Mouse (Mus musculus): ENCODE data around the gene Foxr1. TPM values are rescaled to one million over a fixed set of nuclear protein-coding genes. Genes with fewer than 3 reads are reported as not detected.
"Not testable (repeated sequence)": the region's sequence is repeated elsewhere in the genome, so short reads cannot be mapped to it uniquely, and the experiment has no call there.

The Foxr1 gene
- polyA plus RNA-seq, 1 experiment, result not detected

- no peaks in the 10 kb centered on the region for H3K4me1 ChIP-seq (ENCODE audit: control insufficient read depth, insufficient read depth, low read length)
- peak; percentile 20 to 60 for DNase-seq
- TF ChIP-seq POLR2A (IDR thresholded peaks at IDR 0.05; ENCODE audit: borderline replicate concordance, insufficient read depth, low read length), result no peak
- no peak for TF ChIP-seq CTCF (IDR thresholded peaks at IDR 0.05; ENCODE audit: borderline replicate concordance, insufficient read depth, low read depth, low read length)
- no peaks in the 10 kb centered on the region for H3K27me3 ChIP-seq (ENCODE audit: control insufficient read depth, insufficient read depth, low read length)
- H3K27ac ChIP-seq (ENCODE audit: insufficient read depth, low read length), result peak within 1 kb of the TSS; percentile 90
- peak within 1 kb of the TSS; percentile 99 for H3K4me3 ChIP-seq (replicated peaks; ENCODE audit: insufficient read depth, low read depth, low read length)
- WGBS, result 59% methylated on average over 14 of the region's 14 CpGs
Measured at GRCm38 (mm10) chr9:44418519-44419385, 22.2 kb downstream of the Foxr1 start, which contains the start of gene Ccdc84. Gene Ccdc84, minus strand, starts transcription at chr9:44418569.

GRCm38 (mm10) chr9:44417892-44418363, 23.0 kb downstream of the Foxr1 start:
- WGBS, result under 1% methylated on average over 38 of the region's 38 CpGs
- Histone ChIP-seq H3K4me1 (ENCODE audit: control insufficient read depth, insufficient read depth, low read length) (no peaks in the 10 kb centered on the region), H3K27me3 (ENCODE audit: control insufficient read depth, insufficient read depth, low read length) (no peaks in the 10 kb centered on the region), H3K27ac (ENCODE audit: insufficient read depth, low read length) (peak overlapping the region; percentile 90), H3K4me3 (replicated peaks; ENCODE audit: insufficient read depth, low read depth, low read length) (peak overlapping the region; percentile 99)
- TF ChIP-seq POLR2A (IDR thresholded peaks at IDR 0.05; ENCODE audit: borderline replicate concordance, insufficient read depth, low read length) (peak; percentile 85), CTCF (IDR thresholded peaks at IDR 0.05; ENCODE audit: borderline replicate concordance, insufficient read depth, low read depth, low read length) (peak; percentile 72)
- DNase-seq, result peak; percentile 93 to 97

- H3K27me3 ChIP-seq (ENCODE audit: control insufficient read depth, insufficient read depth, low read length), result no peaks in the 10 kb centered on the region
- WGBS, result 6% methylated on average over 26 of the region's 26 CpGs
- peak in 1 of 2 experiments; percentile 10 for DNase-seq
- H3K4me1 ChIP-seq (ENCODE audit: control insufficient read depth, insufficient read depth, low read length), result no peaks in the 10 kb centered on the region
- no peak for TF ChIP-seq POLR2A (IDR thresholded peaks at IDR 0.05; ENCODE audit: borderline replicate concordance, insufficient read depth, low read length)
- no peak for TF ChIP-seq CTCF (IDR thresholded peaks at IDR 0.05; ENCODE audit: borderline replicate concordance, insufficient read depth, low read depth, low read length)
- H3K4me3 ChIP-seq (replicated peaks; ENCODE audit: insufficient read depth, low read depth, low read length), result peak overlapping the region; percentile 99
- 0 out of 2 replicates have a peak overlapping the region, but pooled peaks have one; percentile 14 for H3K27ac ChIP-seq (ENCODE audit: insufficient read depth, low read length)
Measured at GRCm38 (mm10) chr9:44417156-44417891, 23.6 kb downstream of the Foxr1 start.

GRCm38 (mm10) chr9:44412781-44413180, 28.2 kb downstream of the Foxr1 start:
- Histone ChIP-seq H3K27ac (ENCODE audit: insufficient read depth, low read length) (no peak overlapping the region), H3K4me1 (ENCODE audit: control insufficient read depth, insufficient read depth, low read length) (no peaks in the 10 kb centered on the region), H3K4me3 (replicated peaks; ENCODE audit: insufficient read depth, low read depth, low read length) (no peak overlapping the region), H3K27me3 (ENCODE audit: control insufficient read depth, insufficient read depth, low read length) (no peaks in the 10 kb centered on the region)
- DNase-seq, result peak in 1 of 2 experiments; percentile 16
- WGBS, result 90% methylated on average over 2 of the region's 2 CpGs
- TF ChIP-seq CTCF (IDR thresholded peaks at IDR 0.05; ENCODE audit: borderline replicate concordance, insufficient read depth, low read depth, low read length), result no peak
- no peak for TF ChIP-seq POLR2A (IDR thresholded peaks at IDR 0.05; ENCODE audit: borderline replicate concordance, insufficient read depth, low read length)

GRCm38 (mm10) chr9:44412306-44412705, 28.6 kb downstream of the Foxr1 start:
- no peak for DNase-seq
- 88% methylated on average over 4 of the region's 4 CpGs for WGBS
- Histone ChIP-seq H3K27me3 (ENCODE audit: control insufficient read depth, insufficient read depth, low read length) (no peaks in the 10 kb centered on the region), H3K4me1 (ENCODE audit: control insufficient read depth, insufficient read depth, low read length) (no peaks in the 10 kb centered on the region), H3K4me3 (replicated peaks; ENCODE audit: insufficient read depth, low read depth, low read length) (no peak overlapping the region), H3K27ac (ENCODE audit: insufficient read depth, low read length) (no peak overlapping the region)
- TF ChIP-seq POLR2A (IDR thresholded peaks at IDR 0.05; ENCODE audit: borderline replicate concordance, insufficient read depth, low read length) (no peak), CTCF (IDR thresholded peaks at IDR 0.05; ENCODE audit: borderline replicate concordance, insufficient read depth, low read depth, low read length) (no peak)

GRCm38 (mm10) chr9:44411601-44412130, 29.3 kb downstream of the Foxr1 start:
- Histone ChIP-seq H3K4me1 (ENCODE audit: control insufficient read depth, insufficient read depth, low read length) (no peaks in the 10 kb centered on the region), H3K4me3 (replicated peaks; ENCODE audit: insufficient read depth, low read depth, low read length) (no peak overlapping the region), H3K27me3 (ENCODE audit: control insufficient read depth, insufficient read depth, low read length) (no peaks in the 10 kb centered on the region), H3K27ac (ENCODE audit: insufficient read depth, low read length) (no peak overlapping the region)
- no peak for TF ChIP-seq CTCF (IDR thresholded peaks at IDR 0.05; ENCODE audit: borderline replicate concordance, insufficient read depth, low read depth, low read length)
- DNase-seq, result no peak
- 81% methylated on average over 1 of the region's 1 CpGs for WGBS

- no peaks in the 10 kb centered on the region for H3K27me3 ChIP-seq (ENCODE audit: control insufficient read depth, insufficient read depth, low read length)
- no peak overlapping the region for H3K4me3 ChIP-seq (replicated peaks; ENCODE audit: insufficient read depth, low read depth, low read length)
- 65% methylated on average over 2 of the region's 2 CpGs for WGBS
- no peak overlapping the region for H3K27ac ChIP-seq (ENCODE audit: insufficient read depth, low read length)
- DNase-seq, result no peak
- TF ChIP-seq CTCF (IDR thresholded peaks at IDR 0.05; ENCODE audit: borderline replicate concordance, insufficient read depth, low read depth, low read length) (no peak), POLR2A (IDR thresholded peaks at IDR 0.05; ENCODE audit: borderline replicate concordance, insufficient read depth, low read length) (no peak)
- H3K4me1 ChIP-seq (ENCODE audit: control insufficient read depth, insufficient read depth, low read length), result no peaks in the 10 kb centered on the region
Measured at GRCm38 (mm10) chr9:44410647-44411336, 30.1 kb downstream of the Foxr1 start.

GRCm38 (mm10) chr9:44408693-44409092, 32.2 kb downstream of the Foxr1 start:
- not testable (repeated sequence) for H3K4me1 ChIP-seq (ENCODE audit: control insufficient read depth, insufficient read depth, low read length); H3K27me3 ChIP-seq (ENCODE audit: control insufficient read depth, insufficient read depth, low read length); DNase-seq; H3K27ac ChIP-seq (ENCODE audit: insufficient read depth, low read length); H3K4me3 ChIP-seq (replicated peaks; ENCODE audit: insufficient read depth, low read depth, low read length)
- WGBS, result 79% methylated on average over 9 of the region's 9 CpGs

Data from cerebellum, adult 2 months (tissue).